In the genomic region with DNA sequence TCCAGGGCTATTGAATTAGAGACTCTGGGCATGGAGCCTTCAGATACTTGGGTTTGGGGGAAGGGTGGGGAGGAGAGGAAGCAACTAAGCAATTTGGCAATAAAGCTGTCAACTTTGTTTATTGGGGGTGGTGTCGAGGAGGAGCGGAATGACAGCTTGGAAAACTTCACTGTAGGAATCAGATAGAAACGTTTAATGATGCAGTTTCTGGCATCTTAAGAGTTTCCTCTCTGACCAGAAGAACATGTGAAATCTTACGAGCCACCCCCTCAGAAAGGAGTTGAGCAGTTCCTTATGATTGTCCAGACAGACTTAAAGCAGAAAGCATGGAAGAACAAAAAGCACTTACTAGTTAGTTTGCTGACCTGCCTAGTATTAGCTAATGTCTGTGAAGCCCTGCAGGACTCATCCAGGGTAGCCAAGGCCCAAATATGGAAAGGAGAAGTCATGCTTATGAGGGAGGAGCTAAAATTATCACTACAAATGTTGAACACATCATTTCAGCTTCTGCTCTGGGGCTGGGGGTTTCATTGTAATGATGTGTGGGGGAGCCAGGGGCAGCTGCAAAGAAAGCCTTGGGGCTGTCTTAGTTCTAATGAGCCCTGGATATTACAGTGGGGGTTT, we compare ENCODE assay signal across 18 mouse cellular contexts.
DNase-seq lines count a peak whose midpoint lies in the region; ATAC-seq and TF ChIP-seq lines count a peak whose summit lies in the region.
"Had no signal": no experiment of that assay in that cellular context is flagged by ENCODE, and none has a peak within 500 bp of the region (broad histone marks: within the 10 kb centered on the region; RNA-seq: fewer than 3 reads in every experiment).

No protein-coding gene starts in this region.

- H3K36me3 ChIP-seq in kidney, embryonic 15.5 days = no peaks in the 10 kb centered on the region
- no peaks in the 10 kb centered on the region for H3K36me3 ChIP-seq in liver, postnatal 0 days (replicated peaks; ENCODE audit: insufficient read depth, low read length)
- H3K36me3 ChIP-seq: embryonic facial prominence, embryonic 12.5 days; forebrain, embryonic 10.5 days; hindbrain, embryonic 12.5 days; liver, embryonic 15.5 days had no signal

- ATAC-seq in kidney, embryonic 15.5 days (replicated peaks; ENCODE audit: low FRiP score) = peak; percentile 65
- ATAC-seq in megakaryocyte progenitor cell, adult 5-6 weeks (replicated peaks; ENCODE audit: poor library complexity) = peak; percentile 67; the same call in 1 of the 2 replicates
- no peak for ATAC-seq in liver, postnatal 0 days
- ATAC-seq: midbrain, embryonic 16.5 days had no signal

- H3K4me1 ChIP-seq in bone marrow macrophage, adult 2 months (ENCODE audit: control insufficient read depth, insufficient read depth, low read length) = peaks cover 37% of the 10 kb centered on the region
- peaks cover 9% of the 10 kb centered on the region; the same call in 1 of the 2 replicates for H3K4me1 ChIP-seq in kidney, embryonic 15.5 days
- no peaks in the 10 kb centered on the region for H3K4me1 ChIP-seq in liver, postnatal 0 days (ENCODE audit: insufficient read depth)
- H3K4me1 ChIP-seq: liver, embryonic 15.5 days had no signal

- H3K27ac ChIP-seq in bone marrow macrophage, adult 2 months (ENCODE audit: insufficient read depth, low read depth, low read length) = peak overlapping the region; percentile 36
- peak overlapping the region; percentile 72 for H3K27ac ChIP-seq in kidney, embryonic 15.5 days
- no peak overlapping the region for H3K27ac ChIP-seq in liver, postnatal 0 days (ENCODE audit: low read depth)
- H3K27ac ChIP-seq: embryonic facial prominence, embryonic 12.5 days; forebrain, embryonic 10.5 days; hindbrain, embryonic 12.5 days; liver, embryonic 15.5 days had no signal

- H3K27me3 ChIP-seq in kidney, embryonic 15.5 days = peaks cover 13% of the 10 kb centered on the region
- H3K27me3 ChIP-seq in liver, postnatal 0 days (ENCODE audit: insufficient read depth, low read length) = no peaks in the 10 kb centered on the region
- H3K27me3 ChIP-seq: CH12.LX; embryonic facial prominence, embryonic 12.5 days; liver, embryonic 15.5 days had no signal

- no peak overlapping the region for H3K4me2 ChIP-seq in kidney, embryonic 15.5 days
- H3K4me2 ChIP-seq in liver, postnatal 0 days (ENCODE audit: low read depth, low read length) = no peak overlapping the region
- H3K4me2 ChIP-seq: embryonic facial prominence, embryonic 12.5 days; hindbrain, embryonic 12.5 days; liver, embryonic 15.5 days had no signal

- DNase-seq in embryo, embryonic 10 days (ENCODE audit: low spot score) = peak; percentile 12
- no peak for DNase-seq in embryo, embryonic 9.5 days (ENCODE audit: extremely low spot score)
- no peak for DNase-seq in liver, postnatal 0 days
- no peak for DNase-seq in gastrocnemius, postnatal 14 days
- no peak for DNase-seq in thymus, postnatal 14 days
- DNase-seq: cerebellum, adult 9-10 months; heart, adult 11 months; layer of hippocampus, postnatal 36 days; retina, postnatal 1 day had no signal

- no peak for TF ChIP-seq CTCF in bone marrow macrophage, adult 2 months (IDR thresholded peaks at IDR 0.05; ENCODE audit: low read depth, low read length)
- no peak for TF ChIP-seq CTCF in liver, postnatal 0 days (IDR thresholded peaks at IDR 0.05; ENCODE audit: low read depth)

- TF ChIP-seq EP300 in liver, postnatal 0 days (IDR thresholded peaks at IDR 0.05; ENCODE audit: low read depth) = no peak

- no peaks in the 10 kb centered on the region for H3K9me3 ChIP-seq in kidney, embryonic 15.5 days (replicated peaks)
- no peaks in the 10 kb centered on the region for H3K9me3 ChIP-seq in liver, postnatal 0 days (ENCODE audit: low read length)
- H3K9me3 ChIP-seq: embryonic facial prominence, embryonic 12.5 days; forebrain, embryonic 10.5 days; hindbrain, embryonic 12.5 days; liver, embryonic 15.5 days had no signal

- H3K9ac ChIP-seq in kidney, embryonic 15.5 days = no peak overlapping the region
- H3K9ac ChIP-seq in liver, postnatal 0 days (replicated peaks) = no peak overlapping the region
- H3K9ac ChIP-seq: embryonic facial prominence, embryonic 12.5 days; hindbrain, embryonic 12.5 days; liver, embryonic 15.5 days had no signal

- WGBS in kidney, embryonic 15.5 days = 35% methylated on average over 4 of the region's 4 CpGs
- WGBS in liver, postnatal 0 days (ENCODE audit: insufficient replicate concordance) = 63% methylated on average over 4 of the region's 4 CpGs

- no peak overlapping the region for H3K4me3 ChIP-seq in bone marrow macrophage, adult 2 months (ENCODE audit: insufficient read depth, low read length)
- no peak overlapping the region for H3K4me3 ChIP-seq in kidney, embryonic 15.5 days (replicated peaks)
- H3K4me3 ChIP-seq in liver, postnatal 0 days (ENCODE audit: low read depth, low read length) = no peak overlapping the region
- H3K4me3 ChIP-seq: embryonic facial prominence, embryonic 12.5 days; forebrain, embryonic 10.5 days; hindbrain, embryonic 12.5 days; liver, embryonic 15.5 days had no signal

- intact Hi-C loops in gastrocnemius, postnatal 14 days (cut with DNase I; ENCODE audit: low total_unique reads) = no loop called here

- TF ChIP-seq POLR2A in bone marrow macrophage, adult 2 months (IDR thresholded peaks at IDR 0.05; ENCODE audit: borderline replicate concordance, low read depth, low read length) = no peak
